Mouse (Mus musculus): ENCODE data around the gene Lnx1.

Gene Lnx1

GRCm38 (mm10) chr5:74697534-74697933 lies 5.2 kb downstream of the Lnx1 start:
- no peak for DNase-seq (ENCODE audit: low spot score)

GRCm38 (mm10) chr5:74694390-74694801 lies 8.3 kb downstream of the Lnx1 start:
- no peak for DNase-seq (ENCODE audit: low spot score)

- DNase-seq (ENCODE audit: low spot score): no peak
Observed at GRCm38 (mm10) chr5:74693836-74694235, 8.9 kb downstream of the Lnx1 start.

GRCm38 (mm10) chr5:74692411-74693090 lies 10.2 kb downstream of the Lnx1 start:
- no peak for DNase-seq (ENCODE audit: low spot score)

GRCm38 (mm10) chr5:74688822-74689221 lies 13.9 kb downstream of the Lnx1 start:
- no peak for DNase-seq (ENCODE audit: low spot score)

GRCm38 (mm10) chr5:74684944-74685343 lies 17.8 kb downstream of the Lnx1 start:
- no peak for DNase-seq (ENCODE audit: low spot score)

- DNase-seq (ENCODE audit: low spot score): no peak
Observed at GRCm38 (mm10) chr5:74683832-74684231, 18.9 kb downstream of the Lnx1 start.

- DNase-seq (ENCODE audit: low spot score): no peak
Observed at GRCm38 (mm10) chr5:74682735-74683134, 20.0 kb downstream of the Lnx1 start.

GRCm38 (mm10) chr5:74679631-74680030 lies 23.1 kb downstream of the Lnx1 start:
- DNase-seq (ENCODE audit: low spot score): no peak

- no peak for DNase-seq (ENCODE audit: low spot score)
Observed at GRCm38 (mm10) chr5:74678693-74679092, 24.0 kb downstream of the Lnx1 start.

GRCm38 (mm10) chr5:74677399-74678338 lies 25.0 kb downstream of the Lnx1 start:
- no peak for DNase-seq (ENCODE audit: low spot score)

GRCm38 (mm10) chr5:74672556-74672955 lies 30.2 kb downstream of the Lnx1 start:
- no peak for DNase-seq (ENCODE audit: low spot score)

GRCm38 (mm10) chr5:74670877-74671276 lies 31.8 kb downstream of the Lnx1 start:
- no peak for DNase-seq (ENCODE audit: low spot score)

- no peak for DNase-seq (ENCODE audit: low spot score)
Observed at GRCm38 (mm10) chr5:74669925-74670324, 32.8 kb downstream of the Lnx1 start.

- DNase-seq (ENCODE audit: low spot score): no peak
Observed at GRCm38 (mm10) chr5:74668956-74669355, 33.8 kb downstream of the Lnx1 start.

GRCm38 (mm10) chr5:74662618-74663017 lies 40.1 kb downstream of the Lnx1 start:
- no peak for DNase-seq (ENCODE audit: low spot score)

GRCm38 (mm10) chr5:74661734-74662560 lies 40.8 kb downstream of the Lnx1 start:
- no peak for DNase-seq (ENCODE audit: low spot score)

- DNase-seq (ENCODE audit: low spot score): no peak
Observed at GRCm38 (mm10) chr5:74659856-74660255, 42.9 kb downstream of the Lnx1 start.

GRCm38 (mm10) chr5:74659281-74659680 lies 43.4 kb downstream of the Lnx1 start:
- DNase-seq (ENCODE audit: low spot score): no peak

- no peak for DNase-seq (ENCODE audit: low spot score)
Observed at GRCm38 (mm10) chr5:74657930-74658329, 44.8 kb downstream of the Lnx1 start.

GRCm38 (mm10) chr5:74656410-74656809 lies 46.3 kb downstream of the Lnx1 start:
- no peak for DNase-seq (ENCODE audit: low spot score)

GRCm38 (mm10) chr5:74654527-74654926 lies 48.2 kb downstream of the Lnx1 start:
- no peak for DNase-seq (ENCODE audit: low spot score)

All from c-Kit-positive CD71-positive TER-119-positive erythroid progenitor cells, embryonic 14.5 days (primary cell).